Mouse (Mus musculus) spleen, adult 12 weeks (tissue): ENCODE data around the gene Zbtb14.

Experiments used
- DNase-seq: peaks from one replicate; pipeline ENCODE4 v3.0.0; 2022; ENCODE audit warnings: low spot score

The Zbtb14 gene

DNA sequence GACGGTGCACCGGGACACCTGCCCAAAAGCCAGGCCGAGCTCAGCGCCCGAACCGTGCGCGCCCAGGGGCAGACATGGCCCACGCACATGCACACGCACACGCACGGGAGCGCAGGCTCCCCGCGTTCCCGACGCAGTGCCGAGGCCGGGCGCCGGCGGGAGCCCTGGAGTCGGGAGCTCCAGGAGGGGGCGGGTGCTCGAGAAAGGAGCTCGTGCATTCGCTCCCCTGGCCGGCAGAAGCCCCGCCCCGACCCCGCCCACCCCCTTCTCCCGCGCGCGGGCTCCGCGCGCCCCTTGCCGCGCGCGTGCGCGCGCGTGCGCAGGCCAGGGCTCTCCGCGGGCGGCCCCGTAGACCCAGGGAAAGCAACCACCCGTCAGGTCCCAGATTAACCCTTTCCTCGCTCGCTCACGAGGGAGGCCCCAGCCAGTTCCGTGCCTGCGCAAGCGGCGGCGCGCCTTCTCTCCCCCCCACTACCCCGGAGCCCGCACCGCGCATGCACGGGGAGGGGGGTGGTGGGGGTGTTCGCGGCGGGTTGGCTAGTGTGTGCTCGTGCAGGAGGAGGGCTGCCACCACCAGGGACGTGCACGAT lies at the start of gene Zbtb14:
TSS of gene Zbtb14 (plus strand) at position 540 of the 590 bp plus-strand sequence.
- peak; percentile 77 for DNase-seq

DNA sequence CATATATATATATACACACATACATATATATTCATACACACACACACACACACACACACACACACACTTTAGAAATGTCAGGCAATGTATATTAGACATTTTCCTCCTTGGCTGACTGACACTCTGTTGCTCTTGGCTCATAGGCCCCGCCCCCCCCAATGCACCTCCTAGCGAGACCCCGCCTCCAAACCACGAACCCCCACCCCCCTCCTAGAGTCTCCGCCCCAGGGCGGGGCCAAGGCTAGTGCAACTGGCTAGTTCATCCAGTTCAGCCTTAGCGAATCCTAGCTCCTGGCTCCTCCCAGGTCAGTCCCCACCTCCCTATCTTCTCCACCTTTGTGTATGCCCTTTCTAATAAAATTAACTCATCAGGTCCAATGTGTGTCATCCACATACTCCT lies 36.8 kb upstream of the Zbtb14 start:
- no peak for DNase-seq

DNA sequence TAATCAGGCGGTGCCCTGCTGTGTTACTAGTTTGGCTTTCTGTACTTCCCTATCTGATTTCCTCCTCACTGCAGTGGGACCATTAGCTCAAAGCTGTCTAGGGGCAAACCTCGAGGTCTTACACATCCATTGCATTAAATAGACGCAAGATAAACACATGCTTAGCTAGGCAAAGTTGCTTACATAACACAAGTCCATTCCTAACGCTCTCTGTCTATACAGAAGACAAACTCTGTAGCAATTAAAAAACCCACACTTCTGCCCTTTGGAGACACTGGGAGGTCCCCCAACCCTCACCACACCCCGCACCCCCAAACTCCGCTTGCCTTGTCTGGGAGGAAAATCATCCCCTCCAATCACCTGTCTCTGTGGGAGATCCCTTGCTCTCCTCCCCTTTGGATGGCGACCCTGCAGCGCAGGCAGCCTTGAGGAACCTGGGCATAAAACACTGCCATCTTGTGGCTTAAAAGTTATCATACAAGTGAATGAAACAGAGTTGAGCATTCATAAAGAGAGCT lies 33.8 kb upstream of the Zbtb14 start:
- no peak for DNase-seq

DNA sequence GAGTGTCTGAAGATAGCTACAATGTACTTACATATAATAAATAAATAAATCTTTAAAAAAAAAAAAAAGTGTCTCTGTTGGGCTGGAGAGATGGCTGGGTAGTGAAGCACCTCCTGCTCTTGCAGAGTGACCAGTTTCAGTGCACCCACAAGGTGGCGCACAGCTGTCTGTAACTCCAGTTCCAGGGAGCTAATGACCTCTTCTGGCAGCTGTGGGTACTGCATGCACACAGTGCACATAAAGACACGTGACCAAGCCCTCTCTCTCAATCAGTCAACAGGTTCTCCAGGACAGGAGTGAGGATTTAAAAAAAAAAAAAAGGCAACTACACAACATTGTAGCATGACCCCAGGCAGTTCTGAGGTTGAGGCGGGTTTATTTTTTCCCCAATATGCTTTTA lies 17.8 kb upstream of the Zbtb14 start:
- peak; percentile 43 for DNase-seq

DNA sequence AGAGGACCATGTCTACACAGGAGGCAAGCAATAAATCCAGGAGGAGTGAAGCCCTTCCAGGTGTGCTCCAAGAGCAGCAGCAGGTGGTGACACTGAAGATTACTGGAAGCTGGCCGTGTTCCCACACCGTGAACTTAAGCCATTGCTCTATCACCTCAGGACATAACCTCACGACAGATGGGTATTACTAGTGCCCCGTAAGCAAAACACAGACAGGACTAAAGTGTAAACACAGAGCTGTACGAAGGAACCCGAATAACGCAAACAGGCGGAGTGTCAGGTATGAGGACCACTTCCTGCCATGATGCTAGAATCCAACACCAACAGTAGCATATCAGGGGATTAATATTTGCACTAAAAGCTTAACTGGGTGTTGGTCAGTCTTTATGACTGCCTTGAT lies 2.0 kb upstream of the Zbtb14 start:
- no peak for DNase-seq

DNA sequence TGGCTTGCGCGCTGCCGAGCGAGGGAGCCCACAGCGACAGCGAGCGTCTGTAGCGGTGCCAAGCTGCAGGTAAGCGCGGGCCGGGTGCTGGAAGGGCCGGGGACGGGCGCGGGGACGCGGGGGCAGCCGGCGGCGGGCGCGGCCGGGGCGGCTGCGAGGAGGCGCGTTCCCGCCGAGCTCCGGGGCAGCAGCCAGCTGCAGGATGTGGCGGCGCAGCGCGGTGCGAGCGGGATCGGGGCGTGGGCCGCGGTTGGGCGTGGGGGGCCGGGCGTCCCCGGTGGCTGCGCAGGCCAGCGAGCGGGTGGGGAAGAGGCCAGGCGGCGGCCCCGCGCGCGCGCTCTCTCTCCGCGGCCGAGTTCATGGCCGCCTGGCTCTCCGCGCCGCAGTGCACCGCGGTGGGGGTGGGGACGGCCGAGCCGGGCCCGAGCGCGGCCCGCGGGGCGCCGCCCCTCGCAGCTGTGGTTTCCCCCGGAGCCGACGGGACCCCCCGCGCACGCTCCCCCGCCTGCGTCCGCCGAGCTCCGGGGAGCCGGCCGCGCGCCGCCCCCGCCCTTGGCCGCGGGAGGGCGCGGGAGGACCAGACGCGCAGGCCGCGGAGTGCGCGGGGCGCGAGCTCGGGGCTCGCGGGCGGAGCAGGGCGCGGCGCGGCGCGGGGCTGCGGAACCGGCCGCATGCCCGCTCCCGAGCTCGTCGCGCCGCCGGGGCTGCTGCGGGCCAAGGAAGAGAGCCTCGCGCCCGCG lies 521 bp downstream of the Zbtb14 start:
- peak; percentile 69 for DNase-seq

DNA sequence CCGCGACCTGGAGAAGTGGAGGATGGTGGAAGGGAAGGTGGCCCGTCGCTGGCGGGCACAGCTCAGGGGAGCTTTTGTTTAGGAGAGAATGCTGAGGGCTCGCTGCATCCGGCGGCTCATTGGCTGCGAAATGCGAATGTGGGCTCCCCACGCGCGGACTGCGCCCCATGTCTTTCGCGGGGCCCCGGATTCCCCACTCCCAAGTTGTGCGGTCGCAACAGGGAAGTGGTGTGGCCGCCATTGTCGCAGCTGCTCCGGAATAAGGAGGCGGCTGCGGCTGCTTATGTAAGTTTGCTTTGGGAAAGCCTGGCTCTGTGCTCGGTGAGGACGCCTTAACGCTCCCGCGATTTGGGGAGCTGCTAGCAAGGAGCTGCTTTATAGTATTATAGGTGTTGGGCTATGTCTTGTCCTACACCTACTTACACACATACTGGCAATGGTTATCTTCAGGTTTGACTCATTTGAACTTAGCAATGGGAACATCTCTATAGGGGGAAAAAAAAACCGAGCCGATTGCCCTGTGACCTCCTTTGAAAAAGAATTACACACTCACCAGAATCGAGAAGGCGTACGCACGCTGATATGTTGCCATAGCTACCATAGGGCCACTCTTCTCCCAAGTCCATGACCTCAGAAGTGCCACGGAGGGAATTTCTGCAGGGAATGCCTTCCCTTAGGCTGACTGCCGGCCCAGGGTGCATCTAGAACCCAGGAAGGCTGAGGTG lies 1.3 kb downstream of the Zbtb14 start:
- peak; percentile 11 for DNase-seq

DNA sequence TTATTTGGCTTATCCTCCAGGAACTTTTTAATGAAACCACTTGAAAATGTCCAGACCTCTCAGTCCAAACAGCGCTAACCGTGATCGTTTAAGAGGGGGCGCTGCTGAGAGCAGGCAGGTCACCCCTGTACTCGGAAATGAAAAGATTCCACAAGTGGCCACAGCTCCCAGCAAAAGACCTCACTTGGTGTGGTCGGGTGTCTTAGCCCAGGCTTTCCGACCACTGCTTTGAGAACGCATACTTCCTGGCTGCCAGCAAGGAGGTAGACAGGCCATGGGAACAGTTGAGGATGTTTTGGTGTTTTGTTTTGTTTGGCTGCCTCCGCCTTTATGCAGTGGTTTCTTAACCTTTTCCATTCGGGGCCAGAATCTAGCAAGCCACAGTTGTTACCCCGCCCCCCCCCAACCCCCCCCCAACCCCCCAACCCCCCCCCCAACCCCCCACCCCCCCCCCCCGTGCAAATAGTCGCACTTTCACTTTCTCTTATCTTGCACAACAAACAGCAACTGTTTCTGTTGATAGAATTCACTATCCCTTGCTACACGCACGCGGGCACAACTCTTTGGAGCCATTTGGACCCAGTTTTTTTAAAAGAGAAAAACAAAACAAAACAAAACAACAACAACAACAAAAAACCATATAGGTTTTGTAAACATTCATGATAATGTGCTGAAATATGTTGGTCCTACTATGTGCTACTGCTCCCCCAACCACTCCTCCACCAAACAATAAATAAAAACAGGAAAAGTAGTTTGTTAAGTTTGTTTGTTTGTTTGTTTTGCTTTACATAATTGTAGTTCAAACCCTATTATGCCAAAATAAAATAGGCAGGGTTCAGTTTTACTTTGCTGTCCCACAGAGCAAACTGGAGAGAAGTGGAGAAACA lies 13.5 kb downstream of the Zbtb14 start:
- DNase-seq, result peak; percentile 46

DNA sequence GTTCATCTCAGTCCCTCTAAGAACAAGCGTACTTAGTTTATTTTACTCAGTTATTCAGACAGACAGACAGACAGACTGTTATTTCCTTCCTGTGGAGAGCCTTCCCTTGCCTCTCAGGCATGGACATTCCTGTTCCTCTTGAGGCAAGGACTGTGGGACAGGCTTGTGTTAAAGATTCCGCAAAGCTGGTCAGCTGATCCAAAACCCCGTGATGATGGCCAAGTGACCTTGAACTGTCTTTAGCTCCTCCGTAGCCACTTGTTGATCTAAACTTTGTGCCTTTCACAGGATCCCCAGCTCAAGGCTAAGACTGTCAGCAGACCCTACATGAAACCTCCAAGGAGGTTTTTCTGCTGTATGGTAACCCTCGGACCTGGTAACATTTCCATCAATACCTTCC lies 14.3 kb downstream of the Zbtb14 start:
- no peak for DNase-seq

DNA sequence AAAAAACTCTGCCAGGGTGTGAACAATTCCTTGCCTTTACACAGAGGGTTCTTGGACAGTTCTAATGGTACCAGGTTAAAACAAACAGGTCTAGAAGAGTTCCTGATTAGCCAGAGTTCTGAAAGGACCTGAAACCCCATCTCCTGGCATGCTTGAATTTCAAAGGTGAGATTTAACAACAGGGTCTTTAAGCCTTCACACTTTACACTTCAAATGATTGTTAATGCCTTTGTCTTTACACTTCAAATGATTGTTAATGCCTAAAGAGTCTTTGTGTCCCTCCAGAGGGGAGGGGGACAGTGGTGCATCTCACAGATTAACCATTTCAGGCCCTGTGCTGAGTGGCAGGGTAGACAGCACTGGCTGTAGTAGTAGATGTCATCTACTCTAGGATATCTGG lies 15.2 kb downstream of the Zbtb14 start:
- DNase-seq, result no peak

DNA sequence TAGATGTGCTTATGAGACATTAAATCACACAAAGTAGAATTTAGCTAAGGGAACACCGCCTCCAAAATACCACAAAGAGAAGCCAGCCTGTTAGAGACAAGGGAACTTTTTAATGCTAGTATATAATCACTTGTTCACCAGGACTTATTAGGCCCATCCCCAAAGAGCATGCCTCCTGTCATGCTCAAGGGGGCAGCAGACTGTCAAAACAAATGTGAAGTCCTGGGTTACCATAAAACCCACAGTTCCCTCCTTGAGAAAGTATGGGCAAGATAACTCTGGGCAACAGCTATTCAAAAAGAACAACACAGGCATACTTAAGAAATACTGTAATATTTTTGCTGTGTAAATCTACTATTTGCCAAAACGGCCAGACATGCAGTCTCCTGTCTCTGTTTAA lies 18.3 kb downstream of the Zbtb14 start:
- DNase-seq, result no peak

DNA sequence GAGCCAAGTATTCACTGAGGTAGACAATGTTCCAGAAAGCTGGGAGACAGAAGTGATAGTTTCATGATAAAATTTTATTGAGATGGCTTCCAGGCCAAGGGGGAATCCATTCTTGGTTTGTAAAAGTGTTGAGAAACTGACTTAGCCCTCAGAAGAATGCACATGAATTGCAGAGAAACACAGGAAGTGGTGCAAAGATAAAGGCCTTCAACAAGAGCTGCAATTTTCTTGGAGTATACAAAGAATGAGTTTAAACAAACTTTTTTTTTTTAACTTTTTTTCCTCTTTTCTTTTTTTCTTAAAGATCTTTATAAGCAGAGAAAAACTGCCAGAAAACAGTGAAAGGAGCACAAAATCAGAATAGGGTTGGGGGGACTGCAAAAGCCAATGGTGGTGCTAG lies 33.3 kb downstream of the Zbtb14 start:
- DNase-seq, result no peak

DNA sequence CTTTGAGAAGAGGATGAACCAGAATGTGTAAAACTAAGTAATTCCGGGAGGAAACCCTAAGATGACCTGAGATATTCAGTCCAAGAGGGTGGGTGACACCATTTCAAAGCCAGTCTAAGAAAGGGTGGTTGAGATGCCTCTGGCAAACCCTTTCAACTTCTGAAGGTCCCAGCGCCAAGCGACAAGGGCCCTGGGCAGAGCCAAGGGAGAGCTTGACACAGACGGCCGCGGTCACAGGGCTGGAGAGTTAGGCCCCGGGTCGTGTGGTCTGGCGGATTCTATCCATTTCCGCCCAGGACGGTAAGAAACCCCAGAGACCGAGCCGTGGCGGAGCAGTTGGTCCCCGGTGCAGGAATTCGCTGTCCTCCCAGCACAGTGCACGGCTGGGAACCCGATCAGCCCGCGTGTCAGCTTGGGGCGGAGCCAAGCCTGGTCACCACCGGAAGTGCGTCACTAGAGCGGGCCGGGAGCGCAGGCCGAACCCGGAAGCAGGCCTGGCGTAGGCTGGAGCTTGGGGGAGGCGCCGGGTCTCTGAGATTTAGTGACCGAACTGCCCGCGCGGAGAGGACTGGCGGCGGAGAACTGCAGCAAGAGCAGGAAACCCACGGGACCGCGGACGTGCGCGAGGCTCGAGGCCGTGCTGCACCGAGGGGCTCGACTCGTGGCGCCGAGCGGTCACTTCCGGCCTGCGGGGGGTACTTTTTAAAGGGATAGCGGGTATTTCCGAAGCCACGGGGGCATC lies 34.2 kb downstream of the Zbtb14 start:
- DNase-seq, result peak; percentile 90

DNA sequence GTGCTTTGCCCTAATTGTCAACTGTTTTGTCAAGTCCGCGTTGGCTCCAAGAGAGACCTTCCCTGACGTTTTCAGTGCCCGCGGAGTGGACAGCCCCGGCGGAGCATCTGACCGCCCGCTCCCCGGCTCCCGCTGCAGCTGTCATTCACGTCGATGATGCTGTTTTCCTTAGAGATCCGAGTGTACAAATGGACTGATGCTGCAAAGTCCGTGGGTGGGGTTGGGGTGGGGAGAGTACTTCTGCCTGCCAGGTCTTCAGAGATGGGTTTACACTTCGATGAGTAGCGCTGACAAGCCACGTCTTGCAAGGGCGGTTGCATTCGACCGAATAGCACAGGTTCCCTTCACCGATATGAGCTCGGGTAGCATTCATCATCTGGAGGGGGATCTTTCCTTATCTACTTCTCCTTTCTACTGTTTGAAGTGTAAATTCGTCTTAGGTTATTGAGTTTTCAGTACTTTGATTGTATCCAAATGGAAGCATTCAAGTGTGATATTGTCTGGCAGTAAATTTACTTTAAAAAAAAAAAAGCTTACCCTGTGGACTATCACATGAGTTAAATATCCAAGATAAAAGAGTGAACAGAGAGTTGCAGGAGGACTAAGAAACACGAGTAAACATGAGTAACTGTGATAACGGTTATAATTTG lies 35.0 kb downstream of the Zbtb14 start:
- no peak for DNase-seq

DNA sequence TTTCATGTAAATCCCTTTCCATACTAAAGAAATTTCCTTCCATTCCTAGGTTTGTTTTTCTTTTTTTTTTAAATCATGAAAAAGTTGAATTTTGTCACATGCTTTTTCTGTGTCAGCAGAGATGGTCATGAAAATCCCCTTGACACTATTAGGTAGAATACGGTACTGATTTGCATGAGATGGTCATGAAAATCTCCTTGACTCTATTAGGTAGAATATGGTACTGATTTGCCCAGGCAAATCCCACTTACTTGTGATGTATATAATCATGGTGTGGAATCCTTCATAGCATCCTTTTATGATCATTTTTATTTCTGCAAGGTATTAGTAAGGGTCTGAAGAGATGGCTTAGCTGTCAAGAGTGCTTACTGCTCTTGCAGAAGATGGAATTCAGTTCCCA lies 38.7 kb downstream of the Zbtb14 start:
- DNase-seq, result no peak

DNA sequence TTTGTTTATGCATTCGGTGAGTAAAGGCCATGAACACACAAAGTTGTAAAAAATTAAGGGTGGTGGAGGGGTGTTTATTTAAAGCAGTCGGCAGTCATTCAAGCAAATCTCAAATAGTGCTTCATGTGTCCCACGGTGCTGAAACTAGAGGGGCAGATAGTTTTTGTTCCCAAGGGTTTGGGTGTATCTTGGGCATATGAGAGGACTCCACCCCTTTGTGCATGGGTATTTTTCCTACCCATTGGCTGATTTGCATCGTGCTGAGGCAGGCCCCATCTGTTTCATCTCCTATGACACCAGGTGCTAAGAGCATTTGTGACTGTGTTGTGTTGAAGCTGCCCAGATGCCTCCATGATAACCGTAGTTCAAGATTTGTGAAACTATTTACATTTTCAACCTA lies 55.0 kb downstream of the Zbtb14 start:
- DNase-seq, result no peak

DNA sequence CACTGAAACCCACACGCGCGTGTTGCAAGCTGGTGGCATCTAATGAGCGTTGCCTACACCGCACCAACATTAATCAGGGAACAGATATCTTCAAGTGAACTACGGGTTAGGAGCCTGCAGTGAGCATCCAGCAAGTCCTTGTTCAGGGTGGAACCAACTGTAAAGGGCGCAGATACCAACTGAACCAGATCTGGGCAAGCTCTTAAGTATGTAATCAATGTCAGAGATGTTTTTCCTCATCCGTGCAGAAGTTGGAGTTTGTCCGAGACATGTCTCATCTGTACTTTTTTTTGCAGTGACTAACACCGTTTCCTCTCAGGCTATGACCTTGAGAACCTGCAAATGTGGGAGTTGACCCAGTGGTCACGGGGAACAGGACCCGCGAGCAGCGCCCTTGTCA lies 55.6 kb downstream of the Zbtb14 start:
- DNase-seq, result no peak

DNA sequence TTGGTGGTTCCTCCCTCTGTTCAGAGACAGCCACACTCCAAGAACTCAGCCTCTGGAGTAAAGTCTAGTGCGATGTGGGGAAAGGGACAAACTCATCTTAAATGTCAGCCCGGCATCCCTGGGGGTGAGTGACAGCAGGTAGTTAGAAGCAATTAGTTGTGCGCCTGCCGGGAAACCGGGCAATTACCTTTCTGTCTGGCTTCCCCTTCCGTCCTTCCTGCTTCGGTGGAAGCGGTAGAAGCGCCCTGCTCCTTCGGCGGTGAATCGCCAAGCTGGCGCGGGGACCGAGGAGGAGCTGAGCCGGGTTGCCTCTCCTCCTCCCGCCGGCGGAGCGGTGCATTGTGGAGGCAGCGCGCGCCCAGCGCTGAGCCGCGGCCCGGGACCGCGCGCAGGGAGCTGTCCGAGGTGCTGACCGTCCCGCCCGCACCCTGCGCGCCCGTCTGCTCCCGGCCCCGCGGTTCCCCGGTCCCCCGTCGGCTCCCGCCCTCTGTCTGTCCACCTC lies 56.2 kb downstream of the Zbtb14 start, which contains the start of gene Akain1:
TSS of gene Akain1 (plus strand) at position 337 of the 502 bp plus-strand sequence.
- DNase-seq, result peak; percentile 30

DNA sequence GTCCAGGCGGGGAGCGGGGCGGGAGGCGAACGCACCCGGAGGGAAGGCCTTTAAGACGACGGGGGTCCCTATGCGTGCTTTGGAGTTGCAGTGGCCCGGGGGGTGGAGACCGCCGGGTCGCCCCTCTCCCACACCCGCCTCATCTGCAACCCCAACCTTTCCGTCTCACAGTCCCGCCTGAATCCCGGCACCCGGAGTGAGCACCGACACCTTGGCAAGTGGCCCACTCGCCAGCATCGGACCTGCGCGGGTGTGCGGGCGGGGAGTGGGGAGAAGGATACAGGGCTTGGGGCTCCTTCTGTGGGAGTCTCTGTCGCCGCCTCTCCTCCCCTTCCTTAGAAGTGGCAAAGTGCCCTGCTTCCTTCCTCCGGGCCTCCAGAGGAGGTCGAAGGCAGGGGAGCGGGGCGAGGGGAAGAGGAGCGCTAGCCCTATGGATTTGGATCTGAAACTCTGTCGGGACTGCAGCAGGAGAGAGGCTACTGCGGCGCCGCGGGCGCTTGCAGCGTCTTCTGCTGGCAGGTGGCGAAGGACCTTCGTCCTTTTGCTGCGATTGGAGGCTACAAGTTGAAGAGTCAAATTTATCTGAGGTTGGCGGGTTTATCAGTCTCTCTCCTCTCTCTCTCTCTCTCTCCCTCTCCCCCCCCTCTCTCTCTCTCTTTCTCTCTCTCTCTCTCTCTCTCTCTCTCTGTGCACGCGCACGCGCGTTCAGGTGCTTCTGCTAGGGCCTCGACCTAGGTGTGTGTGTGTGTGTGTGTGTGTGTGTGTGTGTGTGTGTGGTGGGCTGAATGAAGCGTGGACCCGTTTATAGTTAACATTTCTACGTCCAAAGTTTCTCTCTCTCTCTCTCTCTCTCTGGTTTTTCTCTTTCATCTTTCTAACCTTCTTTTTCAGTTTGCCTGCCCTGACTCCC lies 57.0 kb downstream of the Zbtb14 start:
- DNase-seq, result no peak
